Mouse (Mus musculus): ENCODE results near the gene Itsn1. TPM values are rescaled to one million over a fixed set of nuclear protein-coding genes. Genes with fewer than 3 reads are reported as not detected.

The Itsn1 gene
- total RNA-seq, 2 experiments from 2014 or later, result 54.5 to 59.7 TPM

- no peak for DNase-seq (ENCODE audit: low spot score in 2 of 2)
These were observed 174.9 kb downstream of the Itsn1 start for GRCm38 (mm10) chr16:91903801-91904506.

GRCm38 (mm10) chr16:91905127-91905860, 176.2 kb downstream of the Itsn1 start:
- no peak for DNase-seq (ENCODE audit: low spot score in 2 of 2)

- no peak for DNase-seq (ENCODE audit: low spot score in 2 of 2)
These were observed 176.9 kb downstream of the Itsn1 start for GRCm38 (mm10) chr16:91905987-91906386.

GRCm38 (mm10) chr16:91906672-91907071, 177.6 kb downstream of the Itsn1 start:
- DNase-seq (ENCODE audit: low spot score in 2 of 2), result no peak

- DNase-seq (ENCODE audit: low spot score in 2 of 2), result no peak
These were observed 178.1 kb downstream of the Itsn1 start for GRCm38 (mm10) chr16:91907158-91907557.

- DNase-seq (ENCODE audit: low spot score in 2 of 2), result no peak
These were observed 180.7 kb downstream of the Itsn1 start for GRCm38 (mm10) chr16:91909569-91910335.

GRCm38 (mm10) chr16:91917631-91918096, 188.6 kb downstream of the Itsn1 start:
- peak; percentile 61 to 71 for DNase-seq (ENCODE audit: low spot score in 2 of 2)

GRCm38 (mm10) chr16:91918461-91918860, 189.4 kb downstream of the Itsn1 start:
- no peak for DNase-seq (ENCODE audit: low spot score in 2 of 2)

- no peak for DNase-seq (ENCODE audit: low spot score in 2 of 2)
These were observed 190.0 kb downstream of the Itsn1 start for GRCm38 (mm10) chr16:91919056-91919455.

GRCm38 (mm10) chr16:91921340-91921739, 192.3 kb downstream of the Itsn1 start:
- DNase-seq (ENCODE audit: low spot score in 2 of 2), result no peak

GRCm38 (mm10) chr16:91922939-91923338, 193.9 kb downstream of the Itsn1 start:
- no peak for DNase-seq (ENCODE audit: low spot score in 2 of 2)

GRCm38 (mm10) chr16:91924426-91924825, 195.3 kb downstream of the Itsn1 start:
- no peak for DNase-seq (ENCODE audit: low spot score in 2 of 2)

GRCm38 (mm10) chr16:91927911-91928630, 199.0 kb downstream of the Itsn1 start:
- no peak for DNase-seq (ENCODE audit: low spot score in 2 of 2)

GRCm38 (mm10) chr16:91931078-91932013, 202.3 kb downstream of the Itsn1 start:
- peak; percentile 64 to 84 for DNase-seq (ENCODE audit: low spot score in 2 of 2)

- DNase-seq (ENCODE audit: low spot score in 2 of 2), result no peak
These were observed 203.1 kb downstream of the Itsn1 start for GRCm38 (mm10) chr16:91932082-91932690.

GRCm38 (mm10) chr16:91932843-91933518, 203.9 kb downstream of the Itsn1 start:
- DNase-seq (ENCODE audit: low spot score in 2 of 2), result no peak

- DNase-seq (ENCODE audit: low spot score in 2 of 2), result no peak
These were observed 206.0 kb downstream of the Itsn1 start for GRCm38 (mm10) chr16:91935108-91935507.

GRCm38 (mm10) chr16:91935726-91936125, 206.6 kb downstream of the Itsn1 start:
- no peak for DNase-seq (ENCODE audit: low spot score in 2 of 2)

All from adrenal gland, postnatal 4 days (tissue).